Mouse (Mus musculus) heart, adult 2 months (tissue): ENCODE data around the gene Gcdh. TPM values are rescaled to one million over a fixed set of nuclear protein-coding genes. Genes with fewer than 3 reads are reported as not detected.
A peak's percentile ranks its signal among the peaks of the same experiment; 100 is the strongest.

Experiments
- DNase-seq, 2 experiments: peaks; one replicate each; pipeline ENCODE4 v3.0.0; 2021
- H3K27ac ChIP-seq: fragments of 200-600 bp; 2 replicates; pipeline ENCODE4 v1.8.1; 2022
- H3K27me3 ChIP-seq: fragments of 200-500 bp; 2 replicates; pipeline ENCODE4 v1.6.1; 2012; ENCODE audit warnings: mild to moderate bottlenecking, low read length, inconsistent platforms, mixed read lengths; ENCODE audit not compliant: control insufficient read depth, insufficient read depth
- H3K36me3 ChIP-seq: fragments of 200-500 bp; 2 replicates; pipeline ENCODE4 v1.6.1; 2012; ENCODE audit warnings: low read length, inconsistent platforms; ENCODE audit not compliant: control insufficient read depth, insufficient read depth
- H3K4me1 ChIP-seq: fragments of 200-500 bp; 2 replicates; pipeline ENCODE4 v1.6.1; 2011; ENCODE audit warnings: low read length; ENCODE audit not compliant: control insufficient read depth, insufficient read depth
- H3K4me3 ChIP-seq: fragments of 200-600 bp; 2 replicates; pipeline ENCODE4 v1.8.1; 2022
- H3K79me2 ChIP-seq: fragments of 200-500 bp; replicated peaks from 2 replicates; pipeline ENCODE4 v1.6.1; 2012; ENCODE audit warnings: mild to moderate bottlenecking, inconsistent platforms, low read length, moderate library complexity, mixed read lengths; ENCODE audit not compliant: control insufficient read depth, insufficient read depth
- H3K9ac ChIP-seq: fragments of 200-500 bp; 2 replicates; pipeline ENCODE4 v1.6.1; 2012; ENCODE audit warnings: low read depth, mild to moderate bottlenecking, control low read depth, inconsistent platforms, low read length, mixed read lengths
- CTCF ChIP-seq: fragments of 200-600 bp; IDR thresholded peaks from 2 replicates; pipeline ENCODE4 v1.8.1; 2022; ENCODE audit warnings: antibody characterized with exemption, mild to moderate bottlenecking, moderate library complexity
- EP300 ChIP-seq: fragments of 200-500 bp; IDR thresholded peaks from 2 replicates; pipeline ENCODE4 v1.6.1; 2011; ENCODE audit warnings: low read depth, low read length, control low read depth; ENCODE audit not compliant: insufficient read depth
- POLR2A ChIP-seq: fragments of 200-500 bp; IDR thresholded peaks from 2 replicates; pipeline ENCODE4 v1.6.1; 2011; ENCODE audit warnings: mild to moderate bottlenecking, low read depth, low read length, control low read depth; ENCODE audit not compliant: insufficient read depth
- WGBS: fragments of 180-500 bp; shearing (Covaris S2); methylation state at CpG from one replicate; pipeline ENCODE4 v1.1.7; 2018; 5-methylcytosine and 5-hydroxymethylcytosine counted together
- intact Hi-C: fragments of 180-260 bp; cut with DNase I; formaldehyde crosslinking; loops from one replicate; pipeline ENCODE4 v1.15.1; 2025
- polyA plus RNA-seq: library from polyadenylated mRNA; depleted of rRNA; stranded (reverse); fragments of >200 nt; gene quantifications from 2 replicates; pipeline ENCODE4 v1.2.3, GENCODE M21; 2012
- total RNA-seq, 2 experiments: library from RNA; stranded (reverse); gene quantifications; 2 replicates each; pipeline ENCODE4 v1.2.3; 2021

Gene Gcdh
- total and polyA plus RNA-seq, 3 experiments = 71.5 to 148 (median 89.9) TPM

- Histone ChIP-seq H3K9ac (peak within 1 kb of the TSS; percentile 88), H3K79me2 (no peaks in the 10 kb centered on the region; the same call in 1 of the 2 replicates), H3K36me3 (peaks cover 15% of the 10 kb centered on the region), H3K27ac (peak within 1 kb of the TSS; percentile 97), H3K4me3 (peak within 1 kb of the TSS; percentile 100), H3K4me1 (peaks cover 5% of the 10 kb centered on the region), H3K27me3 (no peaks in the 10 kb centered on the region)
- TF ChIP-seq POLR2A (peak; percentile 95), EP300 (peak; percentile 62; the same call in 1 of the 2 replicates), CTCF (peak; percentile 45)
- intact Hi-C loops = loop anchor here (5.0 kb wide), 1 partner anchor 55 kb away; the partner anchor contains the start of gene Klf1
- peak; percentile 98 to 100 for DNase-seq
- WGBS = under 1% methylated on average over 55 of the region's 55 CpGs
These were observed 46.8 kb downstream of the Gcdh start, which contains the start of gene Calr for GRCm38 (mm10) chr8:84846722-84847572. Gene Calr, minus strand, starts transcription at chr8:84846934.

DNA sequence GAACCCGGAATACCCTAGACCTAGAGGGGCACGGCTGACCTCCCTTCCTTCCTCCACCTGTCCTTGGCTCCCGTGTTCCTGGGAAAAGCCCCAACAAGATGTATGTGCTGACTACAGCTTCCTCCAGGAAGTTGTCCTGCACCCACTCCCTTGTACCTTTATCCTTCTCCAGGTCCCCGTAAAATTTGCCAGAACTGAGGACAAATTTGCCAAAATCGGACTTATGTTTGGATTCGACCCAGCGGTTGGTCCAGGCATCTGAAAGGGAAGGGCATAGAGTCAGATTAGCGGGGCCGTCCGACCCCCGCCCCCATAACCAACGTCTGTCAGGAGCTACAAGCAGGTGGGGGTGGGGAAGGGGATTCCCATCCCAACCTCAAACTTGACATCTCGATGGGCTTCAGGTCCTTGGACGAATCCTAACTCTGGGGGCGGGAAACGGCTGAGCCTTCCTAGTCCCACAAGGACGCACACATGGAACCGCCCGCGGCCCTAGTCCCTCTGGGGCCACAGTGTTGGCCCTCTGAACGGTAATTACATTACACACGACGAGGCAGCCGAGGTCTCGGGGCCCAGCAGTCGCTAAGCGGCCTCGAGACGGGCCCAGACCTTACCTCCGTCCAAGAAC lies 47.5 kb downstream of the Gcdh start:
- Histone ChIP-seq H3K4me1 (peaks cover 5% of the 10 kb centered on the region), H3K9ac (peak overlapping the region; percentile 88), H3K27me3 (no peaks in the 10 kb centered on the region), H3K27ac (peak overlapping the region; percentile 97), H3K36me3 (peaks cover 15% of the 10 kb centered on the region), H3K79me2 (no peaks in the 10 kb centered on the region; the same call in 1 of the 2 replicates), H3K4me3 (peak overlapping the region; percentile 100)
- WGBS = 1% methylated on average over 30 of the region's 30 CpGs
- TF ChIP-seq POLR2A (no peak), CTCF (no peak), EP300 (no peak)
- intact Hi-C loops = loop anchor here (5.0 kb wide), 1 partner anchor 56 kb away; the partner anchor contains the start of gene Klf1
- DNase-seq = peak in 1 of 2 experiments; percentile 24

DNA sequence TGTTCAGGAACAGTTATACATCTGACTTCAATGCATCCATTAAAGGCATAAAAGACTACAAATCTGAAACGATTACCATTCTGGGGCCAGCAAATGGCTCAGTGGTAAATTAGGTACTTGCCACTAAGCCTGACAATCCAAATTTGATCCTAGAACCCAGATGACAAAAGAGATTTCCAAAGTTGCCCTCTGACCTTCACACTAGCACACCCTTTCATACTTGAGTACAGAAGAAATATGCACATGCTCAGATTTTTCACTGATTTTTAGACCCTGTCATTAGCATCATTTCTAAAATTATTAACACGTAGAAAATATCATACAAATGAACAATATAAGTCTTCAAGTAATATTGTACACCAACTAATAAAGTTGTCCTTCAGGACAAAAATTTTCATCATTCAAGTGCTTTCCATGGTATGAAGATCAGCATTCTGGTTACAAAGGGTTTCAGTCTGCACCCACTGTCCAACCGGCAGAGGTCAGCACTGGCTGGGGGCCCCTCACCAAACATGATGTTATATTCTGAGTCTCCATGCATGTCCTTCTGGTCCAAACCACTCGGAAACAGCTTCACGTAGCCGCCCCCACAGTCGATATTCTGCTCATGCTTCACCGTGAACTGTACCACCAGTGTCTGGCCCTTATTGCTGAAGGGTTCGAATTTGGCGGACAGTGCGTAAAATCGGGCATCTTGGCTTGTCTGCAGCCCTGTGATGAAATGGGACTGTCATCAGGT lies 48.2 kb downstream of the Gcdh start:
- Histone ChIP-seq H3K4me1 (peaks cover 5% of the 10 kb centered on the region), H3K27me3 (no peaks in the 10 kb centered on the region), H3K9ac (peak overlapping the region; percentile 88), H3K79me2 (no peaks in the 10 kb centered on the region; the same call in 1 of the 2 replicates), H3K27ac (peak overlapping the region; percentile 97), H3K36me3 (peaks cover 15% of the 10 kb centered on the region), H3K4me3 (peak overlapping the region; percentile 100)
- DNase-seq = peak; percentile 44 to 48
- WGBS = 8% methylated on average over 12 of the region's 12 CpGs
- intact Hi-C loops = loop anchor here (5.0 kb wide), 1 partner anchor 57 kb away; the partner anchor contains the start of gene Klf1
- TF ChIP-seq POLR2A (no peak), CTCF (peak; percentile 70)

DNA sequence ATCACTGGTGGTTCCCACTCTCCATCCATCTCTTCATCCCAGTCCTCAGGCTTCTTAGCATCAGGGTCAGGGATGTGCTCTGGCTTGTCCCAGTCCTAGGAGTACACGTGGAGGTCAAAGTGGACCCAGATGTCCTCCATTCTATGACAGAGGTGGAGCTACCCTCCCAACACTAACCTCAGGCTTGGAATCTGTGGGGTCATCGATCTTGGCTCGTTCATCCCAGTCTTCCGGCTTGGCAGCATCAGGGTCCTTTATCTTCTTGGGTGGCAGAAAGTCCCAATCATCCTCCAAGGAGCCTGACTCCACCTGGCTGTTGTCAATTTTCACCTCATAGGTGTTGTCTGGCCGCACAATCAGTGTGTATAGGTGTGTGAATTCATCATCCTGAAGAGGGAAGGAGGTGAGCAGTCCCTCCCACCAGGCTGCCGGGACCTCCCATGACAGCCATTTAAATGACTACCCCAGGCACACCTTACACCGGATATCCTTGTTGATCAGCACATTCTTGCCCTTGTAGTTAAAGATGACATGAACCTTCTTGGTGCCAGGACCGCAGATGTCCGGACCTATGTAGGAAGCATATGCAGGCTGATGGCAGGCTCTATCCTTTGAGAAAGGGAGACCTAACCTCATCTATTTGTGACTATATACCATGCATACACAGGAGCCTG lies 49.2 kb downstream of the Gcdh start:
- no peak for DNase-seq
- Histone ChIP-seq H3K79me2 (no peaks in the 10 kb centered on the region; the same call in 1 of the 2 replicates), H3K4me3 (peak overlapping the region; percentile 100; the same call in 1 of the 2 replicates), H3K27me3 (no peaks in the 10 kb centered on the region), H3K36me3 (peaks cover 16% of the 10 kb centered on the region), H3K9ac (no peak overlapping the region), H3K27ac (peak overlapping the region; percentile 5; the same call in 1 of the 2 replicates), H3K4me1 (peaks cover 5% of the 10 kb centered on the region)
- 64% methylated on average over 9 of the region's 9 CpGs for WGBS
- intact Hi-C loops = loop anchor here (5.0 kb wide), 1 partner anchor 58 kb away; the partner anchor contains the start of gene Klf1
- TF ChIP-seq CTCF = no peak
- TF ChIP-seq POLR2A = no peak
- no peak for TF ChIP-seq EP300

DNA sequence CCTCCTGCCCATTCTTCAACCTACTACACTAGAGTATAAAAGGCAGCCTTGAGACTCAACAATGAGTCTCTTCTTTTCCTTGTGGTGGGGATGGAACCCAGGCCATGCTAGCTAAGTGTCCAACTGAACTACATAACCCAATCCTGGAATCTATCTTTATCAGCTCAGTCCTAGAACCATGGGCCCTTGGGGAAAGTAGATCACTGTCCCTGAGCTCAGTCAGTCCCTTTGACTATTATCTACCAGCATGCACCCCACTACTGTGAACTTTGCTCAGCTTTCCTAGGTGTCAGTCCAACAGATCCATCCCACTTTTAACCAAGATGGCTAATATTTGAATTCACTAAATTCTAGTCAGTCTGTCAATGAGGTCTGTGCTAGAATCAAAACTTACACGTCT lies 52.2 kb downstream of the Gcdh start:
- no peaks in the 10 kb centered on the region; the same call in 1 of the 2 replicates for H3K79me2 ChIP-seq
- H3K9ac ChIP-seq = no peak overlapping the region
- no peak overlapping the region for H3K27ac ChIP-seq
- no peak for DNase-seq
- H3K4me1 ChIP-seq = peaks cover 5% of the 10 kb centered on the region
- TF ChIP-seq EP300 = no peak
- no peak for TF ChIP-seq POLR2A
- TF ChIP-seq CTCF = no peak
- peaks cover 18% of the 10 kb centered on the region for H3K36me3 ChIP-seq
- intact Hi-C loops = no loop called here
- H3K4me3 ChIP-seq = no peak overlapping the region
- WGBS = 60% methylated on average over 1 of the region's 1 CpGs
- H3K27me3 ChIP-seq = no peaks in the 10 kb centered on the region
